Mouse (Mus musculus): Measurements from ENCODE around the gene Zfp618.

- TF ChIP-seq EP300 (IDR thresholded peaks at IDR 0.05; ENCODE audit: low read depth): no peak
- no peak for TF ChIP-seq CTCF (IDR thresholded peaks at IDR 0.05; ENCODE audit: low read depth)
Measured at GRCm38 (mm10) chr4:63166323-63166722, 200.9 kb downstream of the Zfp618 start.

Data from heart, postnatal 0 days (tissue).